Mouse (Mus musculus): ENCODE measurements around the gene Gm5930. TPM values are rescaled to one million over a fixed set of nuclear protein-coding genes. Genes with fewer than 3 reads are reported as not detected.
"Not testable (repeated sequence)": the region's sequence is repeated elsewhere in the genome, so short reads cannot be mapped to it uniquely, and the experiment has no call there.

Gene Gm5930
- total RNA-seq (2018; cell fraction: chromatin; rRNA removed), result not detected
- total RNA-seq (2018; cell fraction: cytosol; rRNA removed), result not detected
- total RNA-seq (2018; cell fraction: nucleus; rRNA removed), result not detected
- polyA plus RNA-seq (2018), result not detected in 3 replicates

DNA sequence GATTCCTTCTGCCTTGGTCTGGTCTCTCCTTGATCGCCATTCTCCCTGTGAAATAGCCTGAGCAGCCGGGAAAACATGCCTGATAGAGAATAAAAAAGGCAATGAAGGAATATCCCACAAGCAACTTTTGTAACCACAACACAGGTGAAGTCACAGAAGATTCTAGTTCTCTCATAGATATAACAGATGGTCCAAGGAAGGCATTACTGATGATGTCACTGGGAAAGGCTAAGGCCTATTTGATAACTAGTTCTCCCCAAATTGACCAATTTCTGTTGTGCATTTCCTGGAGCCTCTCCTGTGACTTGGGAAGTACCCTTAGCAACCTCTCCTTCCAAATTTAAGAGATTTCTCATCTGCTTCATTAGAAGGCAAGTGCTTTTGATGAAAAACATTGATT, at the start of gene Gm5930:
TSS of gene Gm5930 (minus strand) at position 101 of the 400 bp plus-strand sequence.
- WGBS (ENCODE audit: missing documents), result no CpG with 5 or more reads among the region's 2 CpGs
- not testable (repeated sequence) for H3K79me2 ChIP-seq (ENCODE audit: inconsistent target); H3K4me3 ChIP-seq (ENCODE audit: inconsistent target); H3K36me3 ChIP-seq (ENCODE audit: inconsistent target); H3K27ac ChIP-seq

- H3K4me3 ChIP-seq (ENCODE audit: inconsistent target); H3K79me2 ChIP-seq (ENCODE audit: inconsistent target); H3K27ac ChIP-seq; H3K36me3 ChIP-seq (ENCODE audit: inconsistent target): not testable (repeated sequence)
- WGBS (ENCODE audit: missing documents), result 59% methylated on average over 2 of the region's 4 CpGs
Observed at GRCm38 (mm10) chr14:44384233-44384632, 45.8 kb upstream of the Gm5930 start.

DNA sequence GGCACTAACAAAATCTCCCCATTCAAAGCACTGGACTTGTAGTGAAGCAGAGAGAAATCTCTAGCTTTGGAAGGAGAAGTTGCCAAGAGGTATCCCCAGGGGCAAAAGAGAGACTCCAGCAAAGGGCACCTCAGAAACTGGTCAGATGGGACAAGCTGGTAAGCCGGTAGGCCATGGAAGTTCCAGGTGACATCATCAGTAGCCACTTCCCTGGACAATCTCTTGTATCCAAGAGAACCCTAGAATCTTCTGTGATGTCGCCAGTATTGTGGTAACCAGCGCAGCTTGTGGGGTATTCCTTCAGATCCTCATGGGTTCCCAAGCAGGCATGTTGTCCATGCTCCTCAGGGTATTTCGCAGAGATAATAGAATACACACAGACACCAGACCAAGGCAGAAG, 26.7 kb upstream of the Gm5930 start, which contains the start of gene Gm8229:
TSS of gene Gm8229 (plus strand) at position 301 of the 400 bp plus-strand sequence.
- not testable (repeated sequence) for H3K4me3 ChIP-seq (ENCODE audit: inconsistent target); H3K79me2 ChIP-seq (ENCODE audit: inconsistent target)
- 93% methylated on average over 2 of the region's 4 CpGs for WGBS (ENCODE audit: missing documents)

DNA sequence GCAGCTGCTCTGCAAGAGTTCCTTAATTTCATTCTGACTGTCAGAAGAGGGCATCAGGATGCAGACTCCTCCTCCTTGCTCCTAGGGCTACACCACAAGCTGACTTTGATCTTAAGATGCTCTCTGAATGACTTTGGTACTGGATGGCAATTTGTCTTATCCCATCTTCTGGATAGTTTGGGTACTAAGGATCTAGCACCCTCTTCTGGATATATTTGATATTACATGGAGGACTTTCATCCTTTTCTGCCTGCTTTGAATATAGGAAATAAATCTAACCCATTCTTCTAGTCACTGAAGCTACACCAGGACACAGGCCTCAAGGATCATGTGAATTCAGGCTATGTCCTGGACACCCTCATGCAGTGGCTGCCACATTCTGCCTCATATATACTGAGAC, 23.9 kb upstream of the Gm5930 start:
- not testable (repeated sequence) for H3K79me2 ChIP-seq (ENCODE audit: inconsistent target); H3K27ac ChIP-seq; H3K36me3 ChIP-seq (ENCODE audit: inconsistent target); H3K4me3 ChIP-seq (ENCODE audit: inconsistent target)

More for the DNA sequence above, 26.7 kb upstream of the Gm5930 start, which contains the start of gene Gm8229:
- H3K36me3 ChIP-seq (ENCODE audit: inconsistent target); H3K27ac ChIP-seq: not testable (repeated sequence)

GRCm38 (mm10) chr14:44361416-44361815, 23.0 kb upstream of the Gm5930 start:
- H3K36me3 ChIP-seq (ENCODE audit: inconsistent target); H3K27ac ChIP-seq; H3K4me3 ChIP-seq (ENCODE audit: inconsistent target); H3K79me2 ChIP-seq (ENCODE audit: inconsistent target): not testable (repeated sequence)
- no CpG with 5 or more reads among the region's 2 CpGs for WGBS (ENCODE audit: missing documents)

DNA sequence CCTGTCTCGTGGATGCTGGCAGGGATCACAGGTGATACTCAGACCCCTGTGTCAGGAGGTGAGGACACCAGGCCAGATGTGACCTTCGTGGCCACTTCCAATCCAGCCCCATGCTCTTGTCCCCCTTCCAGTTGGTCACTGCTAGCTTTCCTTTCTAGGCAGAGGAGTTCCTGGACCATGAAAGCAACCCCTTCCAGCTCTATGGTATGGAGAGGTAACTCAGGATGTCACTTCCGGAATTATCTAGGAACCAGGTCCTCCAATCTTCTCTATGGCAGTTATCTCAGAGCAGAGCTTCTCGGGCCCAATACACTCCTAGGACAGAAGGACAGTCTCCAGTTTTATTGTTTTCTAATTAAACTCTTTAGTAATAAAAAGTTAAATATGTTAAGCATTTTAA, 26.3 kb downstream of the Gm5930 start:
- not testable (repeated sequence) for H3K36me3 ChIP-seq (ENCODE audit: inconsistent target); H3K4me3 ChIP-seq (ENCODE audit: inconsistent target); H3K79me2 ChIP-seq (ENCODE audit: inconsistent target); H3K27ac ChIP-seq
- WGBS (ENCODE audit: missing documents), result 70% methylated on average over 2 of the region's 4 CpGs

- WGBS (ENCODE audit: missing documents), result no CpG with 5 or more reads among the region's 2 CpGs
- H3K79me2 ChIP-seq (ENCODE audit: inconsistent target); H3K4me3 ChIP-seq (ENCODE audit: inconsistent target); H3K36me3 ChIP-seq (ENCODE audit: inconsistent target); H3K27ac ChIP-seq: not testable (repeated sequence)
Observed at GRCm38 (mm10) chr14:44285280-44285679, 53.1 kb downstream of the Gm5930 start, which contains the start of gene Gm8220. TSS of gene Gm8220 (plus strand) at chr14:44285580.

Other genes starting within 250 kb of the Gm5930 start
- gene Ear2, start 235.9 kb downstream of the Gm5930 start, polyA plus RNA-seq (2018), result 1.5 to 5.3 TPM in 2 of 3 replicates, not detected in the other
- gene Gm3327, start 214.7 kb downstream of the Gm5930 start, polyA plus RNA-seq (2018), result not detected in 3 replicates
- gene Gm8212, start 140.9 kb downstream of the Gm5930 start, polyA plus RNA-seq (2018), result not detected in 3 replicates
- not detected in 3 replicates for gene 4930503E14Rik, start 125.3 kb downstream of the Gm5930 start, polyA plus RNA-seq (2018)
- gene Gm8220, start 53.0 kb downstream of the Gm5930 start, polyA plus RNA-seq (2018), result not detected in 3 replicates
- not detected in 3 replicates for gene Gm8229, start 26.8 kb upstream of the Gm5930 start, polyA plus RNA-seq (2018)
- not detected in 3 replicates for gene Gm3371, start 72.1 kb upstream of the Gm5930 start, polyA plus RNA-seq (2018)
- gene Gm8232, start 95.1 kb upstream of the Gm5930 start, polyA plus RNA-seq (2018), result not detected in 3 replicates
- gene BC061237, start 153.9 kb upstream of the Gm5930 start, polyA plus RNA-seq (2018), result not detected in 3 replicates
- not detected in 3 replicates for gene Gm17093, start 179.7 kb upstream of the Gm5930 start, polyA plus RNA-seq (2018)
- gene Gm8247, start 244.6 kb upstream of the Gm5930 start, polyA plus RNA-seq (2018), result not detected in 3 replicates